Mouse (Mus musculus) layer of hippocampus, postnatal 14 days (tissue): ENCODE results near the gene Pdcd11. TPM values are rescaled to one million over a fixed set of nuclear protein-coding genes. Genes with fewer than 3 reads are reported as not detected.
A peak's percentile ranks its signal among the peaks of the same experiment; 100 is the strongest.

Source experiments
- DNase-seq, 2 experiments: peaks; one replicate each; pipeline ENCODE4 v3.0.0; 2021 to 2022; ENCODE audit warnings: low spot score in 2 of 2, mixed read lengths in 1 of 2
- total RNA-seq, 2 experiments: library from RNA; stranded (reverse); gene quantifications; 2 replicates each; pipeline ENCODE4 v1.2.3; 2021

Gene Pdcd11
- total RNA-seq, 2 experiments from 2014 or later = 17.5 to 17.7 TPM

GRCm38 (mm10) chr19:47167617-47168214 is 77.1 kb downstream of the Pdcd11 start:
- DNase-seq = no peak

DNA sequence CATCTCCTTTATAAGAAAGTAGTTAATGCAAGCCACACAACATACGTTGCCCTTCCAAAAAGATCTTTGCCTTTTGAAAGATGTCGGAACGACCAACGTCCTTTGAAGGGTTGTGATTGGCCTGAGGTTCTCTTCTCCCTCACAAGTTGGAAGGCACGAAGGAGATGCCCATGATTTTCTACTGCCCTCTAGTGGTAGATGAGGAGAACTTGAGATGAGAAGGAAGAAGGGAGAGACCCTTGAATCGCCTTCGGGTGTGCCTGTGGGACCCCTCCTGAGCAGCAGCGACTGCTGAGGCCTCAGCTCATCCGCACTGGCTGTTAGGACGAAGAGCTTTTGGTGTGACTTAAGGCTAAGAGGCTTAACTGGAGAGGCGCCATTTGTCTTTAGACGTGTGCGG is 77.7 kb downstream of the Pdcd11 start:
- peak; percentile 21 to 61 for DNase-seq

DNA sequence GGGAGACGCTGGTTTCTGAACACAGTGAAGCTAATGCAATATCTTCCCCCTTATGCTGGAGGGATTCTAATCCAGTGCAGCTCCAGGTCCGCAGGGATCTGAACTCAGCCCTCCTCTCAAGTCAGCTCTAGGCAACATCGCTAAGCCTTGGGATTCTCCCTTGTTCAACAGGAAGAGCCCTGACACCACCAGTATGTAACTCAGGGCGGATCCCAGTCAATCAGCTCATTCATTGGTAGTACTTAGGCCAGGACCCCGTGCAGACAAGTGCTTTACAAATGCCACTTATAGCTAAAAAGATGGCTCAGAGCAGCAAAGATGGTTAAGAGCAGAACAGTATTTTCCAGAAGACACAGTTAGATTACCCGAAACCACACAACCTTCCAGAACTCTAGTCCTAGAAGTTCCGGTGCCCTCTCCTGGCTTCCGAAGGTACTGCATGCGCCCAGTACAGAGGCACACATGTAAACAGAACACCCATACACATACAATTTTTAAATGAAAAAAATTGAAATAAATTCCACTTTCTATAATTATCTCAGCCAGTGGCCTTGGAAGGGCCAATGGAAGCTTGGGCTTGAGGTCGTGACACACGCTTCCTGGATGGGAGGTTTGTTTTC is 78.3 kb downstream of the Pdcd11 start:
- peak; percentile 86 to 87 for DNase-seq

DNA sequence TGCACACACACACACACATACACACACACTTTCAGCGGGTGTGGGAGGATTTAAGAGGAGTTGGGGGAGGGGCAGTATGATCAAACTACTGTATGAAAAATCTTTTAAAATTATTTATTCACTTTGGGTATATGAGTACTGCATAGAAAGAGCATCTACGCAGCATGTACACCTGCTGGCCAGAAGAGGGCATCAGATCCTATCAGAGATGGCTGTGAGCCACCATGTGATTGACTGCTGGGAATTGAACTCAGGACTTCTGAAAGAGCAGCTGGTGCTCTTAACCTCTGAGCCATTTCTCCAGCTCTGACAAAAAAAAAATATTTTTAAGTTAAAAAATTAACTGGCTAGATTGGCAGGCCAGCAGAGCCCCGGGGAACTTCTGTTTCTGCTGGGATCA is 83.9 kb downstream of the Pdcd11 start:
- peak in 1 of 2 experiments; percentile 49 for DNase-seq

- no peak for DNase-seq
Measured at GRCm38 (mm10) chr19:47175472-47175871, 84.9 kb downstream of the Pdcd11 start.

DNA sequence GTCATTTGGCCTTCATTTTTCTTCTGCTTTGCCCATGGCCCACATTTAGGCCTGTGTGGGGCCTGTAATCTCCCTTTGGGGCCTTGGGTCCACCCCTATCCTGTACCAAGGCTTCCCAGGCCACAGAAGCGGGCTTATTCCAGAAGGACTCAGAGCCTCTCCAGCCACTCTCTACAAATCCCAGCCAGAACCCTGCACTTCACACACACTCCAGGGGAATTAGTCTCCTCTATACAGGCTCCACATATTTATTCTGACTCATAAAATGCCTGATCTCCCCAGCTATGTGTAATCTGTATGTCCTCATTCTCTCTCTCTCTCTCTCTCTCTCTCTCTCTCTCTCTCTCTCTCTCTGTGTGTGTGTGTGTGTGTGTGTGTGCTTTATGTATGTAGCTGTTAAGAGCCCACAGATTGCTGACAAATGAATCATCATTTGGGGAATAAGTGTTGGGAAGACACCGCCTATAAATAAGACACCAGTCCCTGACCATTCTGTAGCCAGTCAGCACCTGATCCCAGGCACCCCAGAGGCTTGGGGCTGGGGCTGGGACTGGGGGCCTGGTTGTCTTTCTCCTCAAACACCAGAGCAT is 86.4 kb downstream of the Pdcd11 start:
- no peak for DNase-seq

DNA sequence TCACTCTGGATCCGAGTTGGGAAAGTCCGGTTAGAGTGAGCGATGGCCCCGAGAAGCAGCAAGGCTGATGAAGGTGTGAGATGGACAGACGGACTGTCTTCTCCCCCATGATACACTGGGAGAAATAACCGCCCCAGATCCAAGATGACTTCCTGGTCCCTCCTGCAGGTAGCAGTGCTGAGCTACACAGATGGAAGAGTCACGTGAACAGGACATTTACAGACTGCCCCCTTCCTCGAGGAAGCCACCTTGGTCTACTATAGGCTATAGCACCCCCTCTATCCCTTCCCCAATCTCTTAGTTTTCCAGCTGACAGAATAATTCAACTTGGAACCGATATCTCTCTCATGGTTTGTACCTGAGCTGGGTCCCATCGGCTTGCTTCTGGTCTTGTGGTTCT is 87.4 kb downstream of the Pdcd11 start:
- DNase-seq = no peak

GRCm38 (mm10) chr19:47178431-47179271 is 88.1 kb downstream of the Pdcd11 start, which contains the start of gene Neurl1a:
Gene Neurl1a (plus strand): TSS chr19:47178820.
- peak; percentile 58 to 65 for DNase-seq

- DNase-seq = peak in 1 of 2 experiments; percentile 39
Measured at GRCm38 (mm10) chr19:47179272-47179809, 88.8 kb downstream of the Pdcd11 start.

- DNase-seq = no peak
Measured at GRCm38 (mm10) chr19:47180011-47180410, 89.4 kb downstream of the Pdcd11 start.

Other genes with a start within 250 kb of the Pdcd11 start
- gene Ina, start 76.1 kb upstream of the Pdcd11 start, total RNA-seq = 100 to 1,000 TPM; 185 to 190 TPM
- gene Nt5c2, start 75.6 kb upstream of the Pdcd11 start, total RNA-seq = 10 to 100 TPM; 68.8 to 69.3 TPM
- 10 to 100 TPM; 18.9 to 19.4 TPM for gene Pcgf6, start 39.9 kb upstream of the Pdcd11 start, total RNA-seq
- gene Taf5, start 23.0 kb upstream of the Pdcd11 start, total RNA-seq = 1 to 10 TPM; 5.2 to 6.1 TPM
- 100 to 1,000 TPM; 874 to 891 TPM for gene Usmg5, start 121 bp upstream of the Pdcd11 start, total RNA-seq
- 1 to 10 TPM; 3.6 to 3.9 TPM for gene Calhm2, start 47.5 kb downstream of the Pdcd11 start, total RNA-seq
- not detected for gene Calhm1, start 53.5 kb downstream of the Pdcd11 start, total RNA-seq
- not detected for gene Calhm3, start 67.0 kb downstream of the Pdcd11 start, total RNA-seq
- 100 to 1,000 TPM; 161 to 164 TPM for gene Neurl1a, start 88.1 kb downstream of the Pdcd11 start, total RNA-seq